Mouse (Mus musculus) olfactory bulb, adult 2 months (tissue): ENCODE results near the gene 2510039O18Rik.

Experiments
- CTCF ChIP-seq: fragments of 200-500 bp; IDR thresholded peaks from 2 replicates; pipeline ENCODE4 v1.5.1; 2012; ENCODE audit warnings: low read depth, mild to moderate bottlenecking, low read length, moderate library complexity; ENCODE audit not compliant: insufficient read depth
- POLR2A ChIP-seq: fragments of 200-500 bp; IDR thresholded peaks from 2 replicates; pipeline ENCODE4 v1.6.1; 2012; ENCODE audit warnings: mild to moderate bottlenecking, low read depth, low read length, moderate library complexity; ENCODE audit not compliant: insufficient read depth

DNA sequence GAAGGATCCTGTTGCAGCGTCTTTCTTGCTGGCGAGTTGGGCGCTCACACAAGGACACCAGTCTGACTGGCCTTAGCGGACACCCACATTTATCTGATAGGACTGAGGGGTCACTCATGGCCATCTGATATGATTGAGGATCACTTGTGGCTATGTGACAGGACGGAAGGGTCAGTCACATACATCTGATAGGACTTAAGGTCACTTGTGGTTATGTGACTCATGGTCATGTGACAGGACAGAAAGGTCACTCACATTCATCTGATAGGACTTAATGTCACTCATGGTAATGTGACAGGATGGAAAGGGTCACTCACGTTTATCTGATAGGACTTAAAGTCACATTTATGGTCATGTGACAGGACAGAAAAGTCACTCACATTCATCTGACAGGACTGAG, 37.7 kb downstream of the 2510039O18Rik start:
- TF ChIP-seq POLR2A (no peak), CTCF (no peak)
